14 mouse cellular contexts compared by ENCODE assay signal in the genomic region with DNA sequence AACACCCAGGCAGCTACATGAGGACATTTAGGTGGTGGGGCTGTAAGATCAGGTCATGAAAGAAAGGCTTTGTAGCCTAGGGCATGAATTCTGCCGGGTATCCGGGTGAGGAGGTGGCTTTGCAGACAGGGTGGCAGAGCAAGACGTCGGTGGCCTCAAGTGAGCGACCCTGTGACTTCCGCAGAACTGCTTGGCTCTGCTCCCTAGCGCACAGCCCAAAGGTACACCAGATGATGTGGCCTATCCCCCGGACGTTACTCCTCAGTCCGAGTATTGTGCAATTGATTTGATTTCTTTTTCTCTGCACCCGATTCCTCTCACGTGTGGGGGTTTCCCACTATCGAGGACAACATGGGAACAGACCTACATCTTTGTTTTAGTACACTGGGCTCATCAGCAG. TPM values are rescaled to one million over a fixed set of nuclear protein-coding genes. Genes with fewer than 3 reads are reported as not detected.
DNase-seq lines count a peak whose midpoint lies in the region; ATAC-seq and TF ChIP-seq lines count a peak whose summit lies in the region.
"Had no signal": no experiment of that assay in that cellular context is flagged by ENCODE, and none has a peak within 500 bp of the region (broad histone marks: within the 10 kb centered on the region; RNA-seq: fewer than 3 reads in every experiment).

No protein-coding gene starts in this region.

- no peak for DNase-seq in heart, postnatal 4 days
- no peak for DNase-seq in lung, postnatal 0 days (ENCODE audit: low spot score)
- no peak for DNase-seq in lung, postnatal 10 days
- DNase-seq in naive thymus-derived CD4-positive, alpha-beta T cell, adult 2 months (ENCODE audit: low read depth): peak; percentile 46
- DNase-seq in urinary bladder, postnatal 14 days (ENCODE audit: low spot score): no peak
- DNase-seq: adrenal gland, postnatal 25 days; cerebellum, adult 9-10 months; gastrocnemius, postnatal 36 days had no signal

- no peak overlapping the region; the same call in 1 of the 2 replicates for H3K9ac ChIP-seq in heart, embryonic 13.5 days
- no peak overlapping the region for H3K9ac ChIP-seq in lung, postnatal 0 days (replicated peaks; ENCODE audit: low read depth)
- H3K9ac ChIP-seq: liver, embryonic 14.5 days had no signal

- 83% methylated on average over 13 of the region's 13 CpGs for WGBS in heart, embryonic 13.5 days
- WGBS in lung, postnatal 0 days: 60% methylated on average over 13 of the region's 13 CpGs

- TF ChIP-seq EP300 in lung, postnatal 0 days (IDR thresholded peaks at IDR 0.05): no peak

- no peak overlapping the region for H3K4me3 ChIP-seq in heart, embryonic 13.5 days
- no peak overlapping the region for H3K4me3 ChIP-seq in lung, postnatal 0 days (ENCODE audit: low read depth, low read length)
- H3K4me3 ChIP-seq in bone marrow macrophage, adult 2 months (ENCODE audit: insufficient read depth, low read length): peak overlapping the region; percentile 44

- no peaks in the 10 kb centered on the region for H3K9me3 ChIP-seq in heart, embryonic 13.5 days
- no peaks in the 10 kb centered on the region for H3K9me3 ChIP-seq in lung, postnatal 0 days (ENCODE audit: low read length)

- H3K4me2 ChIP-seq in heart, embryonic 13.5 days: no peak overlapping the region
- no peak overlapping the region for H3K4me2 ChIP-seq in lung, postnatal 0 days (replicated peaks; ENCODE audit: low read depth, low read length)

- H3K36me3 ChIP-seq in heart, embryonic 13.5 days: peaks cover 56% of the 10 kb centered on the region
- no peaks in the 10 kb centered on the region for H3K36me3 ChIP-seq in lung, postnatal 0 days (ENCODE audit: insufficient read depth, low read length)

- ATAC-seq in heart, embryonic 13.5 days (ENCODE audit: extremely low read depth, insufficient number of reproducible peaks, low FRiP score, low TSS enrichment): no peak
- ATAC-seq in lung, postnatal 0 days: peak; percentile 26; the same call in 1 of the 2 replicates
- no peak for ATAC-seq in erythroblast, adult 5-6 weeks (replicated peaks; ENCODE audit: low FRiP score, poor library complexity, severe bottlenecking)
- ATAC-seq: inflammation-experienced regulatory T-cells, adult 6 months; Patski had no signal

- TF ChIP-seq CTCF in lung, postnatal 0 days (IDR thresholded peaks at IDR 0.05): no peak
- TF ChIP-seq CTCF in bone marrow macrophage, adult 2 months (IDR thresholded peaks at IDR 0.05; ENCODE audit: low read depth, low read length): no peak

- peak overlapping the region; percentile 32; the same call in 1 of the 2 replicates for H3K27ac ChIP-seq in heart, embryonic 13.5 days (replicated peaks)
- H3K27ac ChIP-seq in lung, postnatal 0 days (ENCODE audit: low read length): no peak overlapping the region
- peak overlapping the region; percentile 88 for H3K27ac ChIP-seq in bone marrow macrophage, adult 2 months (ENCODE audit: insufficient read depth, low read depth, low read length)
- H3K27ac ChIP-seq: liver, embryonic 14.5 days had no signal

- no peaks in the 10 kb centered on the region for H3K27me3 ChIP-seq in heart, embryonic 13.5 days (replicated peaks)
- H3K27me3 ChIP-seq in lung, postnatal 0 days (replicated peaks; ENCODE audit: insufficient read depth, low read length): no peaks in the 10 kb centered on the region
- H3K27me3 ChIP-seq: Patski had no signal

- H3K4me1 ChIP-seq in heart, embryonic 13.5 days: peaks cover 55% of the 10 kb centered on the region
- no peaks in the 10 kb centered on the region; the same call in 1 of the 2 replicates for H3K4me1 ChIP-seq in lung, postnatal 0 days (ENCODE audit: insufficient read depth, low read depth, low read length)
- H3K4me1 ChIP-seq in bone marrow macrophage, adult 2 months (ENCODE audit: control insufficient read depth, insufficient read depth, low read length): peaks cover 33% of the 10 kb centered on the region

- no peak for TF ChIP-seq POLR2A in bone marrow macrophage, adult 2 months (IDR thresholded peaks at IDR 0.05; ENCODE audit: borderline replicate concordance, low read depth, low read length)

RNA-seq across cellular contexts. Expression of a gene that starts 49.7 kb away (rescaled TPM):
- 69.7 and 70.4 TPM in 2 replicates for polyA plus RNA-seq in heart, embryonic 13.5 days (2015; fragmentation: Nextera tagmentation; extraction: Ambion mirVana)
- 10 to 100 TPM; 88.2 to 90.4 TPM for total RNA-seq in heart, postnatal 4 days (2021)
- polyA plus RNA-seq in lung, postnatal 0 days (2015; fragmentation: Nextera tagmentation; extraction: Ambion mirVana): 13.5 and 14.5 TPM in 2 replicates
- polyA plus RNA-seq in bone marrow macrophage, adult 2 months (2012; ENCODE audit: insufficient read depth, insufficient read length, missing spikeins): 26.2 and 31.5 TPM in 2 replicates
- 15.3 and 27.3 TPM in 2 replicates for total RNA-seq in erythroblast, adult 5-6 weeks (2015; ENCODE audit: low replicate concordance)
- total RNA-seq in erythroblast, adult 5-6 weeks (2017; ENCODE audit: low replicate concordance): 6.6 TPM in 2 replicates
